Mouse (Mus musculus): ENCODE results near the gene Abtb1.
A peak's percentile ranks its signal among the peaks of the same experiment; 100 is the strongest.

The Abtb1 gene

GRCm38 (mm10) chr6:88841781-88842689, at the start of gene Abtb1:
Gene Abtb1 (minus strand): TSS chr6:88841984.
- peak; percentile 98 for DNase-seq (ENCODE audit: extremely low spot score, low read depth, low spot score)

- no peak for DNase-seq (ENCODE audit: extremely low spot score, low read depth, low spot score)
Measured at GRCm38 (mm10) chr6:88890832-88891231, 49.0 kb upstream of the Abtb1 start.

DNA sequence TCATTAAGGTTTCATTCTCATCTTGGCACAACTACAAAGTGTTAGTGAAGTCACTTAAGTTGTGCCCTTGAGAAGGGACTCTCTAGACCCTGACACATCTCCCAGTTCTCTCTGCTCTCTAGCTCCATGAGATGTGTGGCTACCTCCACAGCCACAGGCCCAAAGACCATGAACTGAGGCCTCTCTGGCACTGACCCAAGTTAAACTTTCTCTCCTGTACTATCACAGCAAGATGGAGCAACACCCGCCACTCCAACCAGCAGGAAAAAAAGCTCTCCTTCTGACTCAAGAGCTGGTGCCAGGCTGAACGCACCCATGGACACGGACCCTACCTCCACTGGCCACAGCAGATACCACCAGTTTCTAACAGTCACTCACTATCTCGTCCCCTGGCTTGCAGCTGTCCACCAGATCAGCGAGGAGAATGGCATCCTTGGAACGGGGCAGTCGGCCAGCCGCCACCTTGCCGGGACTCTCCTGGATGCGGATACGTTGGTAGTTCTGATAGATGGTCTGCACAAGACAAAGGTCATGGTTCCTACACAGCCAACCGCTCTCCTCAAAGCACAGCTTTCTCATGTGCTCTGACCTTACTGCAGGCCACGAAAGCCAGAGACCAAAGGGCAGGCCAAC, 47.7 kb upstream of the Abtb1 start:
- no peak for DNase-seq (ENCODE audit: extremely low spot score, low read depth, low spot score)

DNA sequence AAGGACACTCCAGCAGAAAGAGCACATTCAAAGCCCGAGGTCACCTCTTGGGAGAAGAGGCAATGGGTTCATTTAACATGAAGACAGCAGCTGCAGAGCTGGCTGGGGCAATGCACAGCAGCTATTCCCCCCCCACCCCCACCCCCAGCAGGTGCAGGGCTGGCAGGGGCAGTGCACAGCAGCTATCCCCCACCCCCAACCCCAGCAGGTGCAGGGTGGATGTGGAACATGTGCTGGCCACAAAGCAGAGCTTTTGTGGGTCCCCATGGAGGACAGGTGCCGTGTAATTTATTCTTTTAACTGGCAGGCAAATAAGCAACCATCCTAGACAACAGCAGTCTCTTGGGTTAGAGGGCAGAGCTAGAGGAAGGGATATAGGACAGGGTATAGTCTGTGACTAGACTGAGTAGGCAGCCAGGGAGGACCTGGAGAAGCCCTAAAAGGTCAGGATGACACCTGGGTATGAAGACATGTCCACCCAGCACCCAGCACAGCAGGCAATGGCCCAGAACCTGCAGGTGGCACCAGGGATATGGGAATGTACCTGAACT, 44.7 kb upstream of the Abtb1 start:
- DNase-seq (ENCODE audit: extremely low spot score, low read depth, low spot score): no peak

GRCm38 (mm10) chr6:88885644-88886416, 44.0 kb upstream of the Abtb1 start:
- no peak for DNase-seq (ENCODE audit: extremely low spot score, low read depth, low spot score)

GRCm38 (mm10) chr6:88884690-88885089, 42.9 kb upstream of the Abtb1 start:
- no peak for DNase-seq (ENCODE audit: extremely low spot score, low read depth, low spot score)

DNA sequence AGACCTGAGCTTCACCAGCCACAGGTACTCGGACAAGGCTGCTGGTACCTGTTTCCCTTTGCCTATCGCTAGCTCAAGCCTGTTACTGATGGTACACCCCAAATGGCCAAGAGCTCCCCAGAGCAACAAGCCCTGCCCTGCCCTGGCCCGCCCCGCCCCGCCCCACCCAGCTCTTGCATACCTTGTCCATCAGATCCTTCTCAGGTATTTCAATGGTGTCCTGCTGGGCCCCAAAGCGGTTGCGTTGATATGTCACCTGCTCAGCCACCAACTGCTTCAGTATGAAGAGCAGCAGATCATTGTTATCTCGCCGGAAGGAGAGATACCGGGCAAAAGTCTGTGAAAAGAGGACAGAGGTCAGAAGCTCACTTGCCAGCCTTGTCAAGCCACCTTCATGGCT, 42.4 kb upstream of the Abtb1 start:
- DNase-seq (ENCODE audit: extremely low spot score, low read depth, low spot score): no peak

DNA sequence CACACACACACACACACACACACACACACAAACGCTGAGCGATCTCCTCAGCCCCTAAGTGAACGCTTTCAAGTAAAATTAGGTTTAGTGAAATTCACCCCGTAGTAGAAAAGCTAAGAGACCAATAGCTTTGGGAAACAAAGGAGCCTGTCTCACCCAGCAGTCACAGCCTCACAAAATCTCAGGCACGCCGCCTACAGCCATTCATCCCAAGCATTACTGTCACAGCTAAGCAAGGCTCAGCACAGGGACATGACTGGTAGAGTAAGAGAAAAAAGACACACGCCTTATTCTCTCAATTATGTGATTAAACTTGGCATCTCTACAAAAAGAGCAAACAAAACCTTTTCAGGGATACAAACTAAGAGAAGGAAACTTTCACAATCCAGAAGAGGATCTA, 39.5 kb upstream of the Abtb1 start:
- DNase-seq (ENCODE audit: extremely low spot score, low read depth, low spot score): no peak

GRCm38 (mm10) chr6:88879471-88879870, 37.7 kb upstream of the Abtb1 start:
- DNase-seq (ENCODE audit: extremely low spot score, low read depth, low spot score): no peak

DNA sequence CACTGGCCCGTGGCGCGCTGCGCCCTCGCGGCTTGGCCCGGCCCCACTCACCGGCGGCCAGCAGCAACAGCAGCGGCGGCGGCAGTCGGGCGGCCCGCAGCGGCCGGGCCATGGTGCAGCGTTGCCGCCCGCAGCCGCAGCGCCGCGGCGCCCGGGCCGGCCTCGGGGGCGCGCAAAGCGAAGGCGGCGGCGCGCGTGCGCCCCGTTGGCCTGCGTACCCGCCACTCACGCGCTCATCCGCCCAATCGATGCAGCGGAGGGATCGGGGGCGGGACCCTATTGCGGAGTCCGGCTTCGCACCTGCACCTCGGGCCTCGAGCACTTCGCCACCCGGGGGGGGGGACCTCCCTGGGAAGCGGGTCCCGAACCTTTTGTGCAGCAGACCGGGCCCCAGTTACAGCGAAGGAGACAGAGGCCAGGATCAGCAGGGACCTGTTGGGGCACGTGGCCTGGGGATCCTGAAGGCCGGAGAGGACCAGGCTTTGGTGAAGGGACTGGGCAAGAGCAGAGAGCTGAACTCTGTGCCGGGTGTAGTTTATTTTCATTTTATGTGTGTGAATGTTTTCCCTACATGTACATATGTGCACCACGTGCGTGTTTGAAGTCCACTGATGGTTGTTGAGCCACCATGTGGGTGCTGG, 33.2 kb upstream of the Abtb1 start, which contains the start of gene Podxl2:
TSS of gene Podxl2 (minus strand) at position 177 of the 641 bp plus-strand sequence.
- DNase-seq (ENCODE audit: extremely low spot score, low read depth, low spot score): no peak

GRCm38 (mm10) chr6:88873965-88874867, 32.4 kb upstream of the Abtb1 start:
- DNase-seq (ENCODE audit: extremely low spot score, low read depth, low spot score): no peak

- DNase-seq (ENCODE audit: extremely low spot score, low read depth, low spot score): no peak
Measured at GRCm38 (mm10) chr6:88872811-88873210, 31.0 kb upstream of the Abtb1 start.

GRCm38 (mm10) chr6:88871546-88871945, 29.8 kb upstream of the Abtb1 start:
- no peak for DNase-seq (ENCODE audit: extremely low spot score, low read depth, low spot score)

- no peak for DNase-seq (ENCODE audit: extremely low spot score, low read depth, low spot score)
Measured at GRCm38 (mm10) chr6:88870594-88870993, 28.8 kb upstream of the Abtb1 start.

- DNase-seq (ENCODE audit: extremely low spot score, low read depth, low spot score): no peak
Measured at GRCm38 (mm10) chr6:88869459-88869858, 27.7 kb upstream of the Abtb1 start.

- DNase-seq (ENCODE audit: extremely low spot score, low read depth, low spot score): no peak
Measured at GRCm38 (mm10) chr6:88865704-88866103, 23.9 kb upstream of the Abtb1 start.

- no peak for DNase-seq (ENCODE audit: extremely low spot score, low read depth, low spot score)
Measured at GRCm38 (mm10) chr6:88860914-88861313, 19.1 kb upstream of the Abtb1 start.

DNA sequence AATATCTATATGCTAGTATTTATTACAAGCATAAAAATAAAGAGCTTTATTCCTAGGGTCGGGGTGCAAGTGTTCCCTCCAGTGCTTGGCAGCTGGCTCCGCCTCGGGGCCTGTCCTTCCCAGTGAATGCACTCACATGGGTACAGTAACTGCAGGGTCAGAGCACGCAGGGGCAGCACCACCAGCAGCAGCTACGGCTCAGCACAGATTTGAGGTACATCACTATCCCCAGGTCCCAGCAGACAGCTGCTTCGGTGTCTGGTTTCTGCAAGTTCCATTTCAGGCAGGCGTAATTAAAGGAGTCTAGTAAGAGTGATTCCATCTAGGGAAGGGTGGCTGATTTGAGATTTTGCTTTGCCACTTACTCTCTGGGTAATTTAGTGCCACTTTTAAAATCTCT, 16.6 kb upstream of the Abtb1 start:
- no peak for DNase-seq (ENCODE audit: extremely low spot score, low read depth, low spot score)

GRCm38 (mm10) chr6:88857830-88858229, 16.0 kb upstream of the Abtb1 start:
- DNase-seq (ENCODE audit: extremely low spot score, low read depth, low spot score): no peak

GRCm38 (mm10) chr6:88857249-88857648, 15.5 kb upstream of the Abtb1 start:
- DNase-seq (ENCODE audit: extremely low spot score, low read depth, low spot score): no peak

Measured in hindlimb bud, embryonic 11.5 days (tissue).